8 mouse cellular contexts compared by ENCODE assay signal in the genomic region with DNA sequence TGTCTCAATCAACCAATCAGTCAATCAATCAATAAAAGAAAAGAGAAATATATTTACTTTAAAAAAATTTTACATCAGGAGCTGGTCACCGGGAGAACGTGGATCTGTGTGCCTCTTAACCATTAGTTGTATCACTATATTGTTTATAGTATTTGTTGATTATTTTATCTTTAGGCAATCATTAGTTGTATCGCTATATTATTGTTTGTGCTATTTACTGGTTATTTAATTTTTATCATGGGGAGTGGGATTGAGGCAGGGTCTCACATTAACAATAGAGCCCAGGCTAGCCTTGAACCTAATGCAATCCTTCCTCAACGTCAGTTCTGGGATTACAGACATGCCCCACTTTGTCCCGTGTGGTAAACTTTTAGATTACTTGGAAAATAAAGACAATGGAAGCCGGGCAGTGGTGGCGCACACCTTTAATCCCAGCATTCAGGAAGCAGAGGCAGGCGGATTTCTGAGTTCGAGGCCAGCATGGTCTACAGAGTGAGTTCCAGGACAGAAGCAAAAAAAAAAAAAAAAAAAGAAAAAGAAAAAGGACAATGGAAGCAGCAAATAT. TPM values are rescaled to one million over a fixed set of nuclear protein-coding genes. Genes with fewer than 3 reads are reported as not detected.
A peak's percentile ranks its signal among the peaks of the same experiment; 100 is the strongest.
DNase-seq lines count a peak whose midpoint lies in the region; ATAC-seq and TF ChIP-seq lines count a peak whose summit lies in the region.

No protein-coding gene starts in this region.

- intact Hi-C loops in left cerebral cortex, adult 2 months (cut with DNase I): loop anchor here (1.0 to 5.0 kb wide), 2 partner anchors 12 to 213 kb away; partner anchors contain the start of genes Cep95 and Ddx5

- WGBS in embryonic facial prominence, embryonic 15.5 days: 81% methylated on average over 9 of the region's 9 CpGs
- 86% methylated on average over 9 of the region's 9 CpGs for WGBS in limb, embryonic 11.5 days
- WGBS in neural tube, embryonic 15.5 days: 83% methylated on average over 9 of the region's 9 CpGs

- H3K27me3 ChIP-seq in embryonic facial prominence, embryonic 15.5 days: no peaks in the 10 kb centered on the region
- H3K27me3 ChIP-seq in limb, embryonic 11.5 days (ENCODE audit: control insufficient read depth, insufficient read depth, low read length): no peaks in the 10 kb centered on the region
- H3K27me3 ChIP-seq in neural tube, embryonic 15.5 days (replicated peaks): no peaks in the 10 kb centered on the region

- peak overlapping the region; percentile 93 for H3K27ac ChIP-seq in left cerebral cortex, adult 2 months
- H3K27ac ChIP-seq in embryonic facial prominence, embryonic 15.5 days (replicated peaks): peak overlapping the region; percentile 74
- H3K27ac ChIP-seq in limb, embryonic 11.5 days (replicated peaks; ENCODE audit: low read depth, low read length): 0 out of 2 replicates have a peak overlapping the region, but pooled peaks have one; percentile 54
- H3K27ac ChIP-seq in neural tube, embryonic 15.5 days (replicated peaks): peak overlapping the region; percentile 89

- peak overlapping the region; percentile 57 for H3K4me2 ChIP-seq in embryonic facial prominence, embryonic 15.5 days (replicated peaks)
- peak overlapping the region; percentile 41; the same call in 1 of the 2 replicates for H3K4me2 ChIP-seq in limb, embryonic 11.5 days (ENCODE audit: low read depth, severe bottlenecking)
- H3K4me2 ChIP-seq in neural tube, embryonic 15.5 days: peak overlapping the region; percentile 64

- TF ChIP-seq CTCF in left cerebral cortex, adult 2 months (IDR thresholded peaks at IDR 0.05): no peak

- H3K36me3 ChIP-seq in embryonic facial prominence, embryonic 15.5 days: peaks cover 13% of the 10 kb centered on the region
- H3K36me3 ChIP-seq in limb, embryonic 11.5 days (ENCODE audit: control insufficient read depth, insufficient read depth, low read length): peaks cover 12% of the 10 kb centered on the region
- H3K36me3 ChIP-seq in neural tube, embryonic 15.5 days: peaks cover 14% of the 10 kb centered on the region

- H3K9me3 ChIP-seq in embryonic facial prominence, embryonic 15.5 days (replicated peaks): no peaks in the 10 kb centered on the region
- no peaks in the 10 kb centered on the region for H3K9me3 ChIP-seq in limb, embryonic 11.5 days (ENCODE audit: control insufficient read depth, low read length)
- H3K9me3 ChIP-seq in neural tube, embryonic 15.5 days (replicated peaks): no peaks in the 10 kb centered on the region

- no peak for ATAC-seq in embryonic facial prominence, embryonic 15.5 days (ENCODE audit: insufficient number of reproducible peaks, low FRiP score, low TSS enrichment, low read depth)
- ATAC-seq in limb, embryonic 11.5 days (ENCODE audit: insufficient number of reproducible peaks, low FRiP score, low TSS enrichment, low read depth): 0 out of 2 replicates have a peak, but pooled peaks have one; percentile 5
- no peak for ATAC-seq in neural tube, embryonic 15.5 days (ENCODE audit: low FRiP score)

- 0 out of 2 replicates have a peak, but pooled peaks cover 8% of the 10 kb centered on the region for H3K4me1 ChIP-seq in embryonic facial prominence, embryonic 15.5 days
- H3K4me1 ChIP-seq in limb, embryonic 11.5 days (ENCODE audit: control insufficient read depth, insufficient read depth, low read length): 0 out of 2 replicates have a peak, but pooled peaks cover 3% of the 10 kb centered on the region
- peaks cover 20% of the 10 kb centered on the region for H3K4me1 ChIP-seq in neural tube, embryonic 15.5 days

- no peak for DNase-seq in left cerebral cortex, adult 2 months (ENCODE audit: extremely low spot score in 1 of 2, low spot score in 2 of 2)
- DNase-seq in left cerebral cortex, adult 11 months (ENCODE audit: low spot score): no peak
- no peak for DNase-seq in limb, embryonic 11.5 days (ENCODE audit: low spot score)
- no peak for DNase-seq in frontal cortex, adult 2 months (ENCODE audit: extremely low spot score in 1 of 2, low spot score in 1 of 2)
- no peak for DNase-seq in right cerebral cortex, postnatal 25 days
- DNase-seq in cerebellum, adult 11 months: no peak

- peak overlapping the region; percentile 93 for H3K4me3 ChIP-seq in left cerebral cortex, adult 2 months
- peak overlapping the region; percentile 90 for H3K4me3 ChIP-seq in embryonic facial prominence, embryonic 15.5 days (replicated peaks)
- peak overlapping the region; percentile 21; the same call in 1 of the 2 replicates for H3K4me3 ChIP-seq in limb, embryonic 11.5 days (ENCODE audit: low read depth, low read length)
- H3K4me3 ChIP-seq in neural tube, embryonic 15.5 days (replicated peaks): peak overlapping the region; percentile 81

- H3K9ac ChIP-seq in embryonic facial prominence, embryonic 15.5 days: peak overlapping the region; percentile 59
- peak overlapping the region; percentile 58; the same call in 1 of the 2 replicates for H3K9ac ChIP-seq in limb, embryonic 11.5 days (ENCODE audit: low read length)
- H3K9ac ChIP-seq in neural tube, embryonic 15.5 days (replicated peaks): peak overlapping the region; percentile 58

RNA-seq across cellular contexts. Expression of gene Kpna2, which starts 0.7 kb away (rescaled TPM):
- 10 to 100 TPM; 20.6 to 31.7 TPM for total RNA-seq in left cerebral cortex, adult 2 months (2021)
- 244 and 280 TPM in 2 replicates for polyA plus RNA-seq in embryonic facial prominence, embryonic 15.5 days (2015; fragmentation: Nextera tagmentation; extraction: Ambion mirVana)
- 624 and 640 TPM in 2 replicates for polyA plus RNA-seq in limb, embryonic 11.5 days (2014; fragmentation: Nextera tagmentation; extraction: Ambion mirVana)
- polyA plus RNA-seq in neural tube, embryonic 15.5 days (2015; fragmentation: Nextera tagmentation; extraction: Ambion mirVana): 120 and 190 TPM in 2 replicates
- polyA plus RNA-seq in frontal cortex, adult 2 months (2012; rRNA removed): 29.8 and 30.9 TPM in 2 replicates

RNA-seq across cellular contexts. Expression of gene 1810010H24Rik, which starts 25.4 kb away (rescaled TPM):
- 1 to 10 TPM; 2.7 to 3.3 TPM for total RNA-seq in left cerebral cortex, adult 2 months (2021)
- polyA plus RNA-seq in embryonic facial prominence, embryonic 15.5 days (2015; fragmentation: Nextera tagmentation; extraction: Ambion mirVana): 4.7 and 5.0 TPM in 2 replicates
- 1.5 TPM in 2 replicates for polyA plus RNA-seq in limb, embryonic 11.5 days (2014; fragmentation: Nextera tagmentation; extraction: Ambion mirVana)
- 6.6 and 7.6 TPM in 2 replicates for polyA plus RNA-seq in neural tube, embryonic 15.5 days (2015; fragmentation: Nextera tagmentation; extraction: Ambion mirVana)
- polyA plus RNA-seq in frontal cortex, adult 2 months (2012; rRNA removed): 5.9 and 6.2 TPM in 2 replicates

Comparison
In these comparisons a context has a peak if more than half of its experiments do, and no peak if none do; other contexts are left out.
1. H3K4me3 ChIP-seq: peak in every context shown above with its lines; median percentile 93 in left cerebral cortex, adult 2 months; 90 in embryonic facial prominence, embryonic 15.5 days; 81 in neural tube, embryonic 15.5 days; 21 in limb, embryonic 11.5 days.